Mouse (Mus musculus) telencephalon, adult 2 months (tissue): ENCODE results near the gene Kcnip1.

Experiments
- DNase-seq: peaks from one replicate; pipeline ENCODE4 v3.0.0-alpha.2; 2011; ENCODE audit warnings: low read depth, low spot score

The Kcnip1 gene

DNA sequence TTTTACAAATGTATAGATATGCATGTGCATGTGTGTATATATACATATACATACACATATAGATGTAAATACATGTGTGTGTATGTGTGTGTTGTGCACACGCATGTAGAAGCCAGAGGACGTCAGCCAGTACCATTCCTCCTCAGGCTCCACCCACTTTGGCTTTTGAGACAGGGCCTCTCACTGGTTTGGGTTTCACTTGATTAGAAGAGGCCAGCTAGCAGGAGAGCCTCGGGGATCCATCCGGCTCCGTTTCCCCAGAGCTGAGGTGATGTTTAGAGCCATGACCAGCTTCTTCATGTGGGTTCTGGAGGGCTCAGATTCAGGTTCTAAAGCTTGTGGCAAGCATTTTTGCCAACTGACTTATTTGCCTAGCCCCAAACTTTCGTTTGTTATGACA, 89.5 kb downstream of the Kcnip1 start:
- no peak for DNase-seq

- DNase-seq = no peak
These were observed 90.6 kb downstream of the Kcnip1 start for GRCm38 (mm10) chr11:33902377-33902776.

DNA sequence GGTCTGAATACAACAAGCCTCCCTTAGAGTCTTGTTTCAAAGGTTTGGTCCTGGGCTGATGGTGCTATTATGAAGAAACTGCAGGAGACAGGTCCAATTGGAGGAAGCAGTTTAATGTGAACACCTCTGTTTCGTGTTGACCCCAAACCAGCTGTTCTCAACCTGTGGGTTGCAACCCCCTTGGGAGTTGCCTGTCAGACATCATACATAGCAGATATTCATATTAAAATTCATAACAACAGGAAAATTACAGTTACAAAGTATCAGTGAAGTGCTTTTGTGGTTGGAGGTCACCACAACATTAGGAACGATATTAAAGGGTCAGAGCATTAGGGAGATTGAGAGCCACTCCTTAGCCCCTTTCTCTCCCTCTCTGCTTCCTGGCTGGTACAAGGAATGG, 91.2 kb downstream of the Kcnip1 start:
- DNase-seq = no peak

DNA sequence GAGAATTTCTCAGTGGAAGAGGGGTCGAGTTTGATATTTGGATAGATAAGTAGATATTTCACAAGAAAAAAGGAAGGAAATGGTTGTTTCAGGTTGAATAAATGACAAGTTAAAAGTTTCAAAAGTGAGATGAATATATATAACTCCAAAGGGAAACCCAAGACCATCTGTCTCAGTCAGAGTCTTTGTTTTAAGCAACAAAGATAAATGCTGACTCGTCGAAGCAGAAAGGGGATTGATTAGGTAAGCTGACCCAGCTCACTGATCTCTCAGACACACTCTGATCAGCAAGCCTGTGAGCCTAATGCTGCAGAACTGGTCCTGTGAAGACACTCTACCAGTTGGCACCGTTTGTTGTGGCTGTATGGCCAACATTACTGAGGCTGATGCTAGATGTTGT, 101.9 kb downstream of the Kcnip1 start:
- no peak for DNase-seq

- DNase-seq = no peak
These were observed 102.6 kb downstream of the Kcnip1 start for GRCm38 (mm10) chr11:33890382-33890781.

GRCm38 (mm10) chr11:33887660-33888059, 105.3 kb downstream of the Kcnip1 start:
- DNase-seq = no peak

GRCm38 (mm10) chr11:33885981-33886380, 107.0 kb downstream of the Kcnip1 start:
- DNase-seq = no peak

- no peak for DNase-seq
These were observed 110.1 kb downstream of the Kcnip1 start for GRCm38 (mm10) chr11:33882731-33883328.

DNA sequence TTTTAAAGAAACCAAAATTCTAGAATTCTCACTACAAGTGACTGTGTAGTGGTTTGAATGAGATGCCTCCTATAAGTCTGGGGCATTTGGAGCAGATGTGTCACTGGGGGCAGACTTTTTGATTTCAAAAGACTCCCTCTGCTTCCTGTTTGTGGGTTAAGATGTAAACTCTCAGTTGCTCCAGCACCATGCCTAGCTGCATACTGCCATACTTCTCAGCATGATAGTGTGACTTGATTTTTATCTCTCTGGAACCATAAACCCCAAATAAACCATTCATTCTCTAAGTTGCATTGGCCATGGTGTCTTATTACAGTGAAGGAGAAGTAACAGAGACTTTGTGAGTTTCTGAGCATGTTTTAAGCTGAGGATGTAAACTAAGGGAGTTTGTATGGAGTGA, 118.0 kb downstream of the Kcnip1 start:
- DNase-seq = no peak

GRCm38 (mm10) chr11:33873071-33873781, 119.7 kb downstream of the Kcnip1 start:
- no peak for DNase-seq

DNA sequence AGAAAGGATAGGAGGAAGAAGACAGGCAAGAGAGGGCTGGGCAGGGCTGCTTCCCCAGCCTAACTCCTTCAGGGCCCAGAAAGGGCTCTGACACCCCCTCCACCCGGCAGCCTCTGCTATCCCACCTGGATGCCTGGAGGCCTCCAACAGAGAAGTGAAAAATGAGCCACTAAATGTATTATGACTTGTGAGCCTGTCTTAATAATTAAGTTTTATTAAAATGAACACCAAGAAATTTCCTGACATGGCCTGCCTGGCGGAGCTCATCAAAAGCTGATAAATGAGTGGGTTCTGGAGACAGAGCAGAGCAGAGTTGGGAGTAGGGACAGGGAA, 120.3 kb downstream of the Kcnip1 start:
- DNase-seq = no peak

GRCm38 (mm10) chr11:33871998-33872715, 120.8 kb downstream of the Kcnip1 start:
- no peak for DNase-seq

DNA sequence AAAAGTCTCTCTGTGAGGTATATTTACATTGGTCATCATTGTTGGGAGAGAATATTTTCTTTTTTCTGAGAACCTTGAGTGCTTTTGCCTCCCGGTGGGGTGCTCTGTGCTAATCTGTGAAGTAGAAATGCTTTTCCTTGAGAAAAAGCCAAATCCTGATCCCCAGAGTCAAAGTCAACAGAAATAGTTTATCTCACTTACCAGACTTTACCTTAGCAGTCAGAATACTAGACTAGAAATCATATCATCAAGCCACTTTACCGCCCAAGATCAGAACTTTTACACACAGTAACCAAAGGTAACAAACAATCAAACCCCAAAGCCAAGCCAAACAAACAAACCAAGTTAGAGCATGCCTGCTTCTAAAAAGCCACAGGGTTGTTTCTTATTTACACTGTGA, 122.7 kb downstream of the Kcnip1 start:
- DNase-seq = no peak

GRCm38 (mm10) chr11:33869559-33869958, 123.4 kb downstream of the Kcnip1 start:
- no peak for DNase-seq

- peak; percentile 21 for DNase-seq
These were observed 126.2 kb downstream of the Kcnip1 start for GRCm38 (mm10) chr11:33866775-33867174.

GRCm38 (mm10) chr11:33864245-33864644, 128.7 kb downstream of the Kcnip1 start:
- no peak for DNase-seq

DNA sequence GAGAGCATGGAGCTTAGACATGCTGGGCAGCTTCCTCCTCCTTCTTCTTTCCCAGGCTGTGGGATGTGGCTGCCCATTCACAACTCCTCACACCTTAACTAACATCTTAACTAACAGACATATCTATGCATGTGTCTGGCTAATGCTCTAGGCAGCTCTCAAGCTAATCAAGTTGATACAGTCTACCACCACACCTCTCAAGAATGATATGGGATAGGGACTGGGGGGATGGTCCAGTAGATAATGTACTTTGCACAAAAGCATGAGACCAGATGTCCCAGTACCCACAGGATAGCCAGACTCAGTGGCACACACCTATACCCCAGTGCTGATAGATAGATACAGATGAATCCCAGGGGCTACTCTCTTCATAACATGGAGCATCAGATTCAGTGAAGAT, 131.1 kb downstream of the Kcnip1 start:
- no peak for DNase-seq

DNA sequence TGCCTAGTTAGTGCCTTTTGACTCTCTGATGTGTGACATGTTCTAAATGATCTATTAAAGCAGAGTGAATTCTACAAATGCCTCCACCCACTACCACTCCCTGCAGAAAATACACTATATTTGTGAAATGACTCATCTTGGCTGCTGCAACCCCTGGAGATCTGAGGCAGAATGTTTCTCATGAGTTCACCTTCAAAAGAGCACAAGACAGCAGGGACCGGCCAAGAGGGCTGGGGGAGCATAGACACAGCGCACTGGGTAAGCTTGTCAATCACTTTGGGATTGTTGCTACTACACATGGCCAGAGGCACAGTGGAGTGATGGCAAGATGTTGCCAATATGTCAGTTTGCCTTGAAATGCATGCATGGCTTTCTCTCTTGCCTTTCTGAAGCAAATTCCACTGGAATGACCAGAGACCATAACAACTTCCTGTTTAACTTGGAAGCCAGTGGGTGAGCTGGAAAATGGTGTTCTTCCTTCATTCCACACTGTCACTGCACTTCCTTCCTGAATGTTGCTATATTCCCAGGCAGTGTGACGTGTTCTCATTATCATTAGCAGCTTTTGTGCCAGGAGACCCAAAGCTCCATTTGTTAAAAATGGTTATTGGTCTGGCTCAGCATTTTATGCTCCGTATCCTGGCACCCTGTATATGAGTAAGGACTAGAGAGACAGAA, 131.9 kb downstream of the Kcnip1 start:
- DNase-seq = peak; percentile 26

DNA sequence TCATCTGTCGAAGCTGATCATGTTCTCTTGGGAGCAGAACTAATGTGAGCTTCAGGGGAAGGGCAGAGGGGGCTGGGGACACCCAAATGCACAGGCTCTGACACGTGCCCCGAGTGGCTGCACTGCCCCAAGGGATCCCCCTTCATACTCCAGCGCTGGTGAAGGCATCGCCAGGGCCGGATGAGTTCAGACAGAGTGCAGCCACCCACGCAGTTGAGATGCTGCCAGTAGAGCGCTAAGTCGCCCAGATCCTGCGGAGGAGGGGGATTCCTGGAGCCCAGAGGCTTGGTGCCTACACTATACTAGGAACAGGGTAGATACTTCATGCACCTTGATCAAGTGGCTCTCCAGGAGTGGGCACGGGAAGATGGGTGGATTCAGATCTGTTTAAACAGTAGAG, 143.3 kb downstream of the Kcnip1 start:
- DNase-seq = peak; percentile 58

GRCm38 (mm10) chr11:33848685-33849084, 144.3 kb downstream of the Kcnip1 start:
- DNase-seq = no peak

GRCm38 (mm10) chr11:33845931-33846330, 147.0 kb downstream of the Kcnip1 start:
- no peak for DNase-seq

DNA sequence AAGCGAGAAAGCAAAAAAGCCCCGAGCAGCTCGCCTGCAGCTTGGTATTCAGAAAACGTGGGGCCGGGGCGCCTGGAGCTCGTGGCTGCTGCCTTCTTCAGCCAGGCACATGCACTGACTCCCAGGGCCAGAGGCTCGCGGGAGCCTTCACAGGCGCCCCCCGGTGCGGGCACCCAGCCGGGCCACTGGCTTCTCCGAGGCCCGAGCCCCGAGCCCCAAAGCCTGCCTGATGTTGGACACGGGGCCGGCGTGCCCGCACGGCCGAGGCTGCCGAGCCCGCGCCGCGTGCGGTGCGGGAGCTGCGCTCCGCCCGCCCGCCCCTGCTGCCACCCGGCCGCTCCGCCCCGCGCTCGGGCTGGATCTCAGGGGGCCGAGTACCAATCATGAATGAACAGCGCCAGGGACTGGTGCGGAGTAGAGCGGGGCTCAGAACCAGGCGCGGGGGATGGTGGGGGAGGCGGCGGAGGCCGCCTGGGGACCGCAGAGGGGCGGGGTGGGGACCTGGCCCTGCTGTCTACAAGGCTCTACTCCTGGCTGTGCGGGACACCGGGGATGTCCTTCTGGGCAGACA, 149.6 kb downstream of the Kcnip1 start:
- no peak for DNase-seq
